Mouse (Mus musculus) C2C12 (cell line): ENCODE measurements around the gene Rab11a. TPM values are rescaled to one million over a fixed set of nuclear protein-coding genes. Genes with fewer than 3 reads are reported as not detected.

Experiments
- H3K27me3 ChIP-seq: one replicate; pipeline ENCODE4 v1.6.1; 2011; ENCODE audit not compliant: control insufficient read depth, insufficient read depth, insufficient read length
- H3K36me3 ChIP-seq: one replicate; pipeline ENCODE4 v1.6.1; 2011; ENCODE audit not compliant: control insufficient read depth, insufficient read depth
- H3K4me3 ChIP-seq: one replicate; pipeline ENCODE4 v1.5.1; 2011; ENCODE audit warnings: mild to moderate bottlenecking, control low read depth; ENCODE audit not compliant: poor library complexity, insufficient read depth, severe bottlenecking
- H3K79me2 ChIP-seq: one replicate; pipeline ENCODE4 v1.6.1; 2011; ENCODE audit not compliant: control insufficient read depth, insufficient read depth
- H3K79me3 ChIP-seq: one replicate; pipeline ENCODE4 v1.6.1; 2011; ENCODE audit warnings: low read depth, control low read depth
- H3ac ChIP-seq: one replicate; pipeline ENCODE3; 2011; ENCODE audit warnings: low read depth; ENCODE audit not compliant: control insufficient read depth, insufficient read length
- CEBPB ChIP-seq: IDR thresholded peaks from one replicate; pipeline ENCODE4 v1.6.1; 2011; ENCODE audit warnings: low read depth, mild to moderate bottlenecking, control low read depth, moderate library complexity
- CTCF ChIP-seq: IDR thresholded peaks from one replicate; pipeline ENCODE4 v1.5.1; 2011; ENCODE audit not compliant: control insufficient read depth, insufficient read depth, insufficient read length
- FOSL1 ChIP-seq: IDR thresholded peaks from one replicate; pipeline ENCODE4 v1.8.0; 2011; ENCODE audit warnings: mild to moderate bottlenecking, low read length; ENCODE audit not compliant: poor library complexity, insufficient read depth, severe bottlenecking
- MAX ChIP-seq: IDR thresholded peaks from one replicate; pipeline ENCODE4 v1.6.1; 2011; ENCODE audit warnings: mild to moderate bottlenecking, control low read depth
- MYOD1 ChIP-seq: IDR thresholded peaks from one replicate; pipeline ENCODE4 v1.6.1; 2011; ENCODE audit warnings: low read depth; ENCODE audit not compliant: control insufficient read depth, insufficient read length
- MYOG ChIP-seq: IDR thresholded peaks from one replicate; pipeline ENCODE4 v1.6.1; 2011; ENCODE audit not compliant: control insufficient read depth, insufficient read length; ENCODE audit errors: extremely low read depth
- USF1 ChIP-seq: IDR thresholded peaks from one replicate; pipeline ENCODE4 v1.6.1; 2011; ENCODE audit warnings: low read depth, mild to moderate bottlenecking, control low read depth, moderate library complexity
- polyA plus RNA-seq: library from polyadenylated mRNA; unstranded; fragments of >200 nt; fragmentation: generic; extraction: Trizol; gene quantifications from one replicate; pipeline ENCODE4 v1.2.1, GENCODE M21; 2012; ENCODE audit warnings: missing spikeins

Rab11a gene
- polyA plus RNA-seq, 1 experiment: 92.7 TPM

DNA sequence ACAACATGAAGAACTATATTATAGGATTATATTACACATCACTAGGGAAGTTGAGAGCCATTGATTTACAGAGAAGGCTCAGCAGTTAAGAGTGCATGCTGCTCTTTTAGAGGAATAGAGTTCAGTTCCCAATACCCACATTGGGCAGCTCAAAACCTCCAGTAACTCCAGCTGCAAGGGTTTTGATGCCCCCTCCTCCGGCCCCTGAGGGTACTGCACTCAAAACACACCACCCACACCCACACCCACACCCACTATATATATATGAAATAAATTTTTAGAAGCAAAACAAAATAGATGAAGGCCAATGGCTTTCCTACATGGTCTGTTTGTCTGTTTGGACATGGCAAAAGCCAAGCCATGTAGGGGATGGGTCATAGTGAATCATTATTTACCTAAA is 40.6 kb upstream of the Rab11a start:
- Histone ChIP-seq H3ac (no peak overlapping the region), H3K27me3 (peaks cover 6% of the 10 kb centered on the region), H3K4me3 (no peak overlapping the region), H3K79me2 (no peaks in the 10 kb centered on the region), H3K79me3 (no peaks in the 10 kb centered on the region), H3K36me3 (no peaks in the 10 kb centered on the region)
- TF ChIP-seq FOSL1 (no peak), MYOD1 (no peak), CTCF (no peak), MYOG (no peak)

DNA sequence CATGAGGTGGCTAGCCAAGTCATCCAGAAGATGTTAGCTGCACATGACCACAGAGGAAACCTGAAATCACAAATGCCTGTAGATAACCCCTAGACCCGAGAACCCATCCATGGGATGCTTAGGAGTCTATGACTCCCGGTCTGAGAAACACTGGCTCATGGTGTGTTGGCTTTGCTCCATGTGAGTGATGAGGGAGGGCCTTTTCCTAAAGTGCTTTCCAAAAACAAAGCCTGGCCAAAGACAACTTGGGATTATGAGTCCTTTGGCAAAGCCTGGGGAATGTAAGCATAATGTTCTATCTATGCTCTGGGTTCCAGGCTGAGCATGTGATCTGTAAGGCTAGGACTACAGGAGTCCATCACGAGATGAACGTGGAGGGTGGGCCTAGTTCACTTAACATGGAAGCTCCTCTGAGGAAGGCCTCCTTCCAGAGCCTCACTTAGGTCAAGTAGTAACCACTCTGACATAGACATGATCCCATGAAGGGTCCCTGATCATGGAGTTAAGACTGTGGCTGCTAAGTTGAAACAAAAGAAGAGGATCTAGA is 40.0 kb upstream of the Rab11a start:
- Histone ChIP-seq H3K79me3 (no peaks in the 10 kb centered on the region), H3K4me3 (no peak overlapping the region), H3K27me3 (peaks cover 12% of the 10 kb centered on the region), H3K36me3 (no peaks in the 10 kb centered on the region), H3ac (no peak overlapping the region), H3K79me2 (no peaks in the 10 kb centered on the region)
- TF ChIP-seq MAX: no peak
- TF ChIP-seq USF1: no peak
- TF ChIP-seq MYOG: no peak
- no peak for TF ChIP-seq CEBPB
- no peak for TF ChIP-seq MYOD1
- no peak for TF ChIP-seq CTCF
- no peak for TF ChIP-seq FOSL1

- Histone ChIP-seq H3K27me3 (peaks cover 19% of the 10 kb centered on the region), H3K79me2 (no peaks in the 10 kb centered on the region), H3K4me3 (no peak overlapping the region), H3K36me3 (no peaks in the 10 kb centered on the region), H3ac (no peak overlapping the region), H3K79me3 (no peaks in the 10 kb centered on the region)
- TF ChIP-seq MYOD1 (no peak), MYOG (no peak), USF1 (no peak), CEBPB (no peak), FOSL1 (no peak), MAX (no peak), CTCF (no peak)
Measured at GRCm38 (mm10) chr9:64775491-64775890, 37.9 kb upstream of the Rab11a start.

GRCm38 (mm10) chr9:64774883-64775282 is 37.3 kb upstream of the Rab11a start:
- Histone ChIP-seq H3K79me2 (no peaks in the 10 kb centered on the region), H3K36me3 (no peaks in the 10 kb centered on the region), H3K79me3 (no peaks in the 10 kb centered on the region), H3K4me3 (no peak overlapping the region), H3ac (no peak overlapping the region), H3K27me3 (peaks cover 22% of the 10 kb centered on the region)
- TF ChIP-seq MYOG: no peak
- TF ChIP-seq MYOD1: no peak
- no peak for TF ChIP-seq USF1
- TF ChIP-seq CEBPB: no peak
- TF ChIP-seq MAX: no peak
- TF ChIP-seq FOSL1: no peak
- TF ChIP-seq CTCF: no peak

- no peak overlapping the region for H3K4me3 ChIP-seq
- H3K36me3 ChIP-seq: no peaks in the 10 kb centered on the region
- H3K79me2 ChIP-seq: no peaks in the 10 kb centered on the region
- H3K79me3 ChIP-seq: no peaks in the 10 kb centered on the region
- no peak overlapping the region for H3ac ChIP-seq
- peaks cover 25% of the 10 kb centered on the region for H3K27me3 ChIP-seq
- no peak for TF ChIP-seq USF1
Measured at GRCm38 (mm10) chr9:64774411-64774811, 36.9 kb upstream of the Rab11a start.

DNA sequence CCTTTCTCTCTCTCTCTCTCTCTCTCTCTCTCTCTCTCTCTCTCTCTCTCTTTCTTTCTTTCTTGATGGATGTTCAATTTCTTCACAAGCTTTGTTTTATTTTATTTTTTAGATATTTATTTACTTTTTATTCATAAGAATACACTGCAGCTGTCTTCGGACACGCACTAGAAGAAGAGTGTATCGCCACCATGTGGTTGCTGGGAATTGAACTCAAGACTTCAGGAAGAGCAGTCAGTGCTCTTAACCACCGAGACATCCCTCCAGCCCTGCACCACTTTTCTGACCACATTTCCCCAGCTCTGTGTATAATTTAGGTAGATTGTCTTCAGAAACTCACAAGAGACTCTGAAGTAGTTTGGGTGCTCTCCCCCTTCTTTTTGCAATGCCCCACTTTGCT is 36.4 kb upstream of the Rab11a start:
- Histone ChIP-seq H3K79me3 (no peaks in the 10 kb centered on the region), H3K79me2 (no peaks in the 10 kb centered on the region), H3K36me3 (no peaks in the 10 kb centered on the region), H3K4me3 (no peak overlapping the region), H3ac (no peak overlapping the region), H3K27me3 (peaks cover 28% of the 10 kb centered on the region)
- TF ChIP-seq CEBPB (no peak), MYOG (no peak), MYOD1 (no peak), MAX (no peak), CTCF (no peak), FOSL1 (no peak), USF1 (no peak)
